Mouse (Mus musculus) bone marrow macrophage, adult 2 months (primary cell): Measurements from ENCODE around the gene Ecel1.

Experiments
- CTCF ChIP-seq: IDR thresholded peaks from 2 replicates; pipeline ENCODE4 v1.5.1; 2012; ENCODE audit warnings: low read depth, mild to moderate bottlenecking, low read length, moderate library complexity
- POLR2A ChIP-seq: IDR thresholded peaks from 2 replicates; pipeline ENCODE4 v1.6.1; 2012; ENCODE audit warnings: mild to moderate bottlenecking, low read depth, low read length, borderline replicate concordance

DNA sequence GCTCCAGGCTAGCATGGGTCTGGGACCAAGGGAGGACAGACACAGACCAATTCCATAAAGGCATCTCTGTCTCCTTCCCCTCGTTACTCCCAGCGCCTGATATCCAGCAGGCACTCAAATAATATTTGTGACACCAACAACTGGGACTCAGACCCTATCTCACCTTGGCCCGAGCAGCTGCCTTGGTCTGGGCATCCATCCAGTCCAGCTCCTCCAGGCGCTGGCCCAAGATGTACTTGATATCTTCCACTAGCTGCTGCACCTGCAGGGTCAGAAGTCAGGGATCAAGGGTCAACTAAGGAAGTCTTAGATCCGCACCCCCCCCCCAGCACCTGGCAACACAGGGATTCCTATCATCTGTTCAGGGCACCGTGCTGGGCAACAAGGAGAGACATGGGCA is 5.0 kb downstream of the Ecel1 start:
- TF ChIP-seq POLR2A = no peak
- no peak for TF ChIP-seq CTCF
